Mouse (Mus musculus) kidney, embryonic 14.5 days (tissue): ENCODE measurements around the gene Zfp964. TPM values are rescaled to one million over a fixed set of nuclear protein-coding genes. Genes with fewer than 3 reads are reported as not detected.
"Not testable (repeated sequence)": the region's sequence is repeated elsewhere in the genome, so short reads cannot be mapped to it uniquely, and the experiment has no call there.

Experiments used
- ATAC-seq: fragments of 200-750 bp; cut with Nextera tagmentation; 2 replicates; pipeline ENCODE4 v1.8.0; 2017; ENCODE audit warnings: moderate number of reproducible peaks, mild to moderate bottlenecking, moderate TSS enrichment, moderate library complexity; ENCODE audit not compliant: low FRiP score, low TSS enrichment
- H3K27ac ChIP-seq: fragments of 300-500 bp; sonication (generic); 2 replicates; pipeline ENCODE4 v1.5.1; 2014; ENCODE audit warnings: low read depth, mild to moderate bottlenecking, low read length, moderate library complexity, mixed read lengths
- H3K27me3 ChIP-seq: fragments of 300-500 bp; sonication (generic); 2 replicates; pipeline ENCODE4 v1.6.1; 2014; ENCODE audit warnings: mild to moderate bottlenecking, low read length; ENCODE audit not compliant: control insufficient read depth, insufficient read depth
- H3K36me3 ChIP-seq: fragments of 300-500 bp; sonication (generic); 2 replicates; pipeline ENCODE4 v1.6.1; 2014; ENCODE audit warnings: low read length, mixed read lengths; ENCODE audit not compliant: control insufficient read depth, insufficient read depth
- H3K4me1 ChIP-seq: fragments of 300-500 bp; sonication (generic); 2 replicates; pipeline ENCODE4 v1.6.1; 2014; ENCODE audit warnings: low read length, mixed read lengths; ENCODE audit not compliant: control insufficient read depth, insufficient read depth
- H3K4me2 ChIP-seq: fragments of 300-500 bp; sonication (generic); replicated peaks from 2 replicates; pipeline ENCODE4 v1.6.1; 2014; ENCODE audit warnings: low read depth, mild to moderate bottlenecking, low read length
- H3K4me3 ChIP-seq: fragments of 300-500 bp; sonication (generic); 2 replicates; pipeline ENCODE4 v1.5.1; 2014; ENCODE audit warnings: mild to moderate bottlenecking, low read length
- H3K9ac ChIP-seq: fragments of 300-500 bp; sonication (generic); 2 replicates; pipeline ENCODE4 v1.6.1; 2014; ENCODE audit warnings: low read depth, mild to moderate bottlenecking, low read length, moderate library complexity
- H3K9me3 ChIP-seq: fragments of 300-500 bp; sonication (generic); 2 replicates; pipeline ENCODE4 v1.6.1; 2016; ENCODE audit warnings: low read length; ENCODE audit not compliant: control insufficient read depth
- WGBS: fragments of 180-500 bp; shearing (Covaris S2); extraction: QIAGEN DNeasy Blood & Tissue Kit; methylation state at CpG from one replicate; pipeline ENCODE4 v1.1.7; 2014; 5-methylcytosine and 5-hydroxymethylcytosine counted together
- polyA plus RNA-seq: library from polyadenylated mRNA; unstranded; fragments of >200 nt; fragmentation: Nextera tagmentation; extraction: Ambion mirVana; gene quantifications from 2 replicates; pipeline ENCODE4 v1.2.1, GENCODE M21; 2014

Zfp964 gene
- polyA plus RNA-seq, 1 experiment from 2014 or later = 2.3 TPM

GRCm38 (mm10) chr8:69710624-69711023 lies 56.3 kb downstream of the Zfp964 start, which contains the start of gene Zfp869:
Zfp869 (minus strand) TSS chr8:69710724.
- not testable (repeated sequence) for H3K9ac ChIP-seq, H3K4me2 ChIP-seq, H3K27ac ChIP-seq, H3K9me3 ChIP-seq, ATAC-seq, H3K4me1 ChIP-seq, H3K27me3 ChIP-seq, H3K4me3 ChIP-seq
- H3K36me3 ChIP-seq = peaks cover 54% of the 10 kb centered on the region
- 95% methylated on average over 8 of the region's 10 CpGs for WGBS

GRCm38 (mm10) chr8:69713516-69713915 lies 59.2 kb downstream of the Zfp964 start:
- WGBS = 85% methylated on average over 8 of the region's 8 CpGs
- Histone ChIP-seq H3K4me3 (no peak overlapping the region), H3K9me3 (no peaks in the 10 kb centered on the region; the same call in 1 of the 2 replicates), H3K36me3 (peaks cover 25% of the 10 kb centered on the region), H3K9ac (no peak overlapping the region), H3K27me3 (no peaks in the 10 kb centered on the region), H3K4me1 (0 out of 2 replicates have a peak, but pooled peaks cover 5% of the 10 kb centered on the region), H3K4me2 (no peak overlapping the region), H3K27ac (no peak overlapping the region)
- ATAC-seq = no peak

DNA sequence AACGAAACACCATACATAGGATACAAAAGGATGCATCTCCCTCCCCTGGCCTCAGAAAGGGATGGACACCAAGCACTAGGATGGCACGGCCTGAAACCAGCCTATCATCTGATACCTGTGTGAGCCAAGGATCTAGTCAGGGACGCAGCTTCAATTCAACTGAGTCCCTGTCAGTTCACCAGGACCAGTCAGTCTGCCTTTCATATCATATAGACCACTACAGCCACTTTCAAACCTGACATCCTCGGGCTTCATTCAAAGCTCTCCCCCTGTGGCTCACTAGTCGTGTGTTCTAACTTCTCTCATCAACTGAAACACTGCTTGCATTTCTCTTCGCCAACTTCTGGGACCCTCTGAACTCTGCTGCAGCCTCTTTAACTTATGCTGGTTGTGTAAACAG lies 61.1 kb downstream of the Zfp964 start:
- no peaks in the 10 kb centered on the region for H3K9me3 ChIP-seq
- peak overlapping the region; percentile 98; the same call in 1 of the 2 replicates for H3K9ac ChIP-seq
- 0 out of 2 replicates have a peak, but pooled peaks cover 5% of the 10 kb centered on the region for H3K4me1 ChIP-seq
- peak overlapping the region; percentile 95 for H3K4me3 ChIP-seq
- 74% methylated on average over 6 of the region's 6 CpGs for WGBS
- H3K4me2 ChIP-seq = peak overlapping the region; percentile 48
- no peak for ATAC-seq
- peaks cover 8% of the 10 kb centered on the region for H3K36me3 ChIP-seq
- H3K27me3 ChIP-seq = no peaks in the 10 kb centered on the region
- no peak overlapping the region for H3K27ac ChIP-seq

Other genes with a start within 250 kb of the Zfp964 start
- not detected in 2 replicates for gene Gm9495, start 200.9 kb upstream of the Zfp964 start, polyA plus RNA-seq
- not detected in 2 replicates for gene Gm7697, start 131.5 kb upstream of the Zfp964 start, polyA plus RNA-seq
- gene Zfp868, start 28.9 kb upstream of the Zfp964 start, polyA plus RNA-seq = 25.1 and 27.6 TPM in 2 replicates
- gene Zfp869, start 56.2 kb downstream of the Zfp964 start, polyA plus RNA-seq = 21.8 and 37.5 TPM in 2 replicates
- gene Zfp963, start 95.5 kb downstream of the Zfp964 start, polyA plus RNA-seq = 5.6 and 6.8 TPM in 2 replicates
- not detected in 2 replicates for gene Gm20422, start 120.4 kb downstream of the Zfp964 start, polyA plus RNA-seq
- 38.5 and 53.4 TPM in 2 replicates for gene Atp13a1, start 136.7 kb downstream of the Zfp964 start, polyA plus RNA-seq
- gene Zfp866, start 136.7 kb downstream of the Zfp964 start, polyA plus RNA-seq = 26.2 and 35.8 TPM in 2 replicates
- gene Gmip, start 154.2 kb downstream of the Zfp964 start, polyA plus RNA-seq = 8.1 and 8.2 TPM in 2 replicates
- 1.6 and 1.7 TPM in 2 replicates for gene Lpar2, start 167.9 kb downstream of the Zfp964 start, polyA plus RNA-seq
- gene Pbx4, start 178.0 kb downstream of the Zfp964 start, polyA plus RNA-seq = 9.6 and 9.7 TPM in 2 replicates
- 0.58 and 0.77 TPM in 2 replicates for gene Cilp2, start 233.2 kb downstream of the Zfp964 start, polyA plus RNA-seq
- 2.7 and 5.1 TPM in 2 replicates for gene Tssk6, start 247.7 kb downstream of the Zfp964 start, polyA plus RNA-seq
- 192 and 272 TPM in 2 replicates for gene Ndufa13, start 248.1 kb downstream of the Zfp964 start, polyA plus RNA-seq
- gene Yjefn3, start 248.2 kb downstream of the Zfp964 start, polyA plus RNA-seq = 1.7 and 3.3 TPM in 2 replicates